Mouse (Mus musculus) urinary bladder, adult 2 months (tissue): Measurements from ENCODE around the gene Emc6. TPM values are rescaled to one million over a fixed set of nuclear protein-coding genes. Genes with fewer than 3 reads are reported as not detected.

Experiments
- DNase-seq: peaks from one replicate; pipeline ENCODE4 v3.0.0; 2022; ENCODE audit warnings: low spot score
- polyA plus RNA-seq: library from polyadenylated mRNA; depleted of rRNA; stranded (reverse); fragments of >200 nt; gene quantifications from 2 replicates; pipeline ENCODE4 v1.2.3, GENCODE M21; 2012

Emc6 gene
- polyA plus RNA-seq, 1 experiment, result 62.3 TPM

DNA sequence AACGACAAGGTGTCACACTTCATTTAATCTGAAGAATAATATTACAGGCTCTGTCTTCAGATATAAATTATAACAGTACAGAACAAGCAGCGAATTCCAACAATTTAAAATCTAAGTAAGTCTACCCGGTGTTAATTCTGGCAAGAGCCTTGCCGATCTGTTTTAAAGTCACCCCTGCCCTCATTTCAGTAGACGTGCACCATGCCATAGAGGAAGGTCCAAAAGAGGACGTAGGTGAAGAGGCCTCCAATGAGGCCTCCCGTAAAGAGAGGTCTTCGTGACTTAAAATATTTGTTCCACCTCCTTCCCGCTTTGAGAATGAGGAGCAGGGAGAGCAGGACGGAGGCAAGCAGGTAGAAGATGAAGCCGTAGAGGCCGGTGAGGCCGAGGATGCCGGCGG, 651 bp downstream of the Emc6 start:
- no peak for DNase-seq

GRCm38 (mm10) chr11:73175612-73176011, 1.2 kb downstream of the Emc6 start:
- no peak for DNase-seq

DNA sequence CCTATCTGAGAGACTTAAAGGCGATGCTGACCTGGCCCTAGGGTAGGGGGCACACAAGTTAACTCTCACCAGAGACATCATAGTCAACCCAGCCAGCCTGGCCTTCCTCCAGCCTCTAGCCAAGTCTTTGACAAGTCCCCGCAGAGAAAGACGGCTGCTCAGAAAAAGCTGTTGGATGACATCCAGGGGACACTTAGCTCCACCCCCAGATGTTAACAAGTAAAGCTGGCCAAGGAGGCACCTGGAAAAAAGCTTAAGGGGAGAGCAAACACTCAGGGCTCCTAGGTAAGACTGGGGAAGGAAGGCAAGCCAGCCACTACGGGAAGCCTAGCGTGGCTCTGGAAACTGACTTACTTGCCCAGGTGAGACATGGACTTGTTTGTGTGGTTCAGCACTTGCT, 4.7 kb downstream of the Emc6 start:
- no peak for DNase-seq

DNA sequence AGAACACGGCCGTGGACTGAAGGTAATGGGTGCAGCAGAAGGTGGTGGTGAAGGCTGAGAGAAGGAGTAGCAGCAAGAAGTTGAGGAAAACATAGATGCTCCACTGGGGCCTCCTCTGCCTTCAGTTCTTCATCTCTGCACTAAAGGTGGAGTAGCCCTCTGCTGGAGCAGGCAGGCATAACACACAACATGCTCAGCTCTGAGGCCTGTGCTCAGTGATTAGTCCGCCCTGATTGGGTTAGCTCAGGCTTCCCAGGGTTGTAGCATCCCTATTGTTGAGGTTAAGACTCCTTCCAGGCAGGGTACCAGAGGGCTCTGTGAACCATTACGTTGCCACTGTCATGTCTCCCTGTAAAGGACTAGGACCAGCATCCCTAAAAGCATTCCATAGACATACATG, 7.6 kb downstream of the Emc6 start:
- DNase-seq, result no peak

DNA sequence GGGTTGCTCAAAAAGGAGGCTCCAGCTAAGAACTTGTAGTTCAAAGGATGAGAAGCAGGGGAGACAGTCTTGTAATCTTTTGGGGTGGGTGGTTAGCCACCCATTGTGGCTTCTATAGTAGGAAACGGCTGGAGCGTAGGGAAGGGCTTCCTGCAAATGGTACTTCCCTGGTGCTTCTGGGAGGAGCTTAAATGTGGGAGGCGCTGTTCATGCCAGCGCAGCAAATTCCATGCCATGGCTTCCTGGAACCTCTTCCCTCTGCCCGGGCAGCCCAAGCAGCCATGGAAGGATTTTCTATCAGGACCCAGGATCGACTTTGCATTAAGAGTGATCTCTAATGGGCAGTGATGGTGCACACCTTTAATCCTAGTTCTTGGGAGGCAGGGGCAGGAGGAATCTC, 8.3 kb downstream of the Emc6 start:
- DNase-seq, result no peak

GRCm38 (mm10) chr11:73168071-73168470, 8.8 kb downstream of the Emc6 start:
- no peak for DNase-seq

DNA sequence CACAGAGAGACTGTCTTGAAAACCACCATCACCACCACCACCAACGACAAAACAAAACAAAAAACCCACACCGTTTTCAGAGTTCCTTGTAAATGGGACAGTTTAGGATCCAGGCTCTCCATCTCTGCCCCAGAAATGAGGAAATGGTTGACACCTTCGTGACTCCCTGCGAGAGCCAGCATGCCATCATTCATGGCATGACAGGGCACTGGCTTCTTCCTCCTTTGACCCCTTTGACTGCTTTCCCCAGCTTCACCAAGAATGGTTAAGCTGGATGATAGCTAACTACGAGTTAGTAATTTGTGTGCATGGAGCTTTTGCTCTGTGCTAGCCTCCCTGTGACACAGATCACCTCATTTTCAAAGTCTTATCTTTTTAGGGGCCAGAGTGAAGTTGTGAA, 14.6 kb downstream of the Emc6 start:
- DNase-seq, result no peak

DNA sequence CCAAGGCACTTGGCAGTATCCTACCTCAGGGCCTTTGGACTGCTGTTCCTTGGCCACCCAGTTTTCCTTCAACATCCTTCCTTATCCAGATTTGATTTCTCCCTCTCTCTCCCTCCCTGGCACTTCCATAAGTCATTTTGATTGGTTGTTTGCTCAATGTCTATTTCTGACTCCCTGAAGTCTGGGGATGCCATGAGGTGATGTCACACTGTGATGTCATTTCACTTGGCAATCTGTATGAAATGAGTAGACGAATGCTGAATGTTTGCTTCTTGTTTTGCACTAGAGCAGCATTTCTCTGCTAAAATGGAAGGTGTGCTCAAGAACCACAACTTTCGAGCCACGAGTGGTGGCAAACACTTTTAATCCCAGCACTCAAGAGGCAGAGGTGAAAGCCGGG, 15.2 kb downstream of the Emc6 start:
- no peak for DNase-seq

- DNase-seq, result no peak
These were observed 16.0 kb downstream of the Emc6 start for GRCm38 (mm10) chr11:73160811-73161200.

- peak; percentile 40 for DNase-seq
These were observed 16.7 kb downstream of the Emc6 start, which contains the start of gene P2rx5 for GRCm38 (mm10) chr11:73159957-73160810. TSS of gene P2rx5 (plus strand) at chr11:73160421.

DNA sequence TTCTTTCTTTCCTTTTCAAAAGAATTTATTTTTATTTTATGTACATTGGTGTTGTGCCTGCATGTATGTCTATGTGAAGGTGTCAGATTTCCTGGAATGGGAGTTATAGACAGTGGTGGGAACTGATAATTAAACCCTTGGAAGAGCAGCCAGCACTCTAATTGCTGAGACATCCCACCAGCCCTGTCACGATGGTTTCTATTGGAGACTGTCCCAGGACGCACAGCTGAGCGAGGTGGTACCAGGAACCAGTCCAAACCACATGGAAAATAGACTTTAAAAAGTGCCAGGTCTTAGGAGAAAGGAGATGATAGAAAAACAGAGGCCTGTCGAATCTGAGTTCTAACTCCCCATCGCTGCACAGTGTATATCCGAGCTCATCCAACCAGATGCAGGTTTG, 21.8 kb downstream of the Emc6 start:
- DNase-seq, result no peak

DNA sequence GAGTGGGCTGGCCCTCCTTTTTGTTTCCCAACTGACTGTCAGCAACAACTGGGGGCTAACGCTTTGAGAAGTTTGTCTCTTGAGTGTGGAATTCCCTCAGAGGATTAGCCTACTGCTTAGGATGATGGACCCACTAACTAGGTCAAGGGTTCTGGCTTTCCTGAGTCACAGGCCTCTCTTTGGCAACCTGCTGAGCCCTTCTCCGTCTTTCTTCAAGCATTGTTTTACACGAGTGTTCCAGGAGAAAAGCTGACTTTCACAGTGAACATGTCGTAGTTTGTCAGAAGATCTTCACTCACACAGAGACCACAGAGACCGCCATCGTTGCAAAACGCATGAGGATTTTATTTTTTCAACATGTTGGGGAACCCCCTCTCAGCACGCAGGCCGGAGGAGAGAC, 28.6 kb downstream of the Emc6 start:
- no peak for DNase-seq

DNA sequence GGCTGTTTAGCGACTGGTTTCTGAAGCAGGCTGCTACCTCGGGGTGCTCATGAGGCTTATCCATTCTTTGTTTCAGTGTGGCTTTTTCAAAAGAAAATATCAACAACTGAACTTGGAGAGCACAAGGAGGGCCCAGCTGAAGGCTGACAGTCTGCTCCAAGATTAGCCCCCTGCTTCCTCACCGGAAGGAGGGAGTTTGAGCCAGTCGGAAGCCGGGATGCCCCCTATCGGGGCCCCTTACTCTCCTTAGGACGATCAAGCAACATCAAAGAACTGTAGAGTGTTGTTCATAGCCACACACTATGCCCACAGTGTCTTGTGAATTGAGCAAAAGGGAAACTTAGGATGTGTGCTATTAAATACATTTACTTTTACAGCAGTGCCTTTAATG, 29.9 kb downstream of the Emc6 start:
- no peak for DNase-seq

DNA sequence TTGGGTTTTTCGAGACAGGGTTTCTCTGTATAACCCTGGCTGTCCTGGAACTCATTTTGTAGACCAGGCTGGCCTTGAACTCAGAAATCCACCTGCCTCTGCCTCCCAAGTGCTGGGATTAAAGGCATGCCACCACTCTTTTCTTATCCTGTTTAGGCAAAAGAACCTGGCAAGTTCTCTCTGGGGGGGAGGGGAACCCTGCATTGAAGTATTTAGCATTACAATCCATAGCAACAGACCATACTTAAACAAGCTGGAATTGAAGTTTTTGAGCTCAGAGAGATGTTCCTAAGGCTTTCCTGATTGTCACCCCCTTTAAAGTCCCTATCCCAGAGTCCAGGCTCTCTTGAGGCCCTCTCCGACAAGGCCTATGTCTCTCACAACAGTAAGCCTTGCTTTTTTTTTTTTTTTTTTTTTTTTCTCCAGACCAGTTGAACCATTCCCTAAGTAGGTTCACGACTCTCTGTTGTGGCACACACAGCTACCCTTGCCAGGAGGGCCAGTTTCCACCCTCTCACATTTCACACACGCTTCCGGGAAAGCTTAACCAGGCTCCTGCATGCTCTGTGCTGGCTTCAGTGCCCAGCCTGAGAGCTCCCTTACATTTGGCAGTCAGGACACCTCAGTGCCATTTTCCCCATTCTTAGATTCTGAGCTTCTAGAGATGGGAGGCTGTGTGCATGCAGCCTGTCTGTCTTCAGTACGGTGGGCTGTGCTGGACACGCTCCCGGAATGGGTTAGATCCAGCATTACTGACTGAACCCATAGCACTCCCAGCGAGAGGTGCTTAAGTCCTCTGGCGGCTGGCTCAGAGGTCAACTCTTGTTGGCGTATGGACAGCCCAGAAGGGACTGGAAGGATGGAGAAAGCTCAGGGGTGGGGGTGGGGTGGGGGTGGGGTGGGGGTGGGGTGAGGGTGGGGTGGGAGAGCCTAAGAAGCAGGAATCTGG, 30.5 kb downstream of the Emc6 start:
- no peak for DNase-seq

- no peak for DNase-seq
These were observed 32.6 kb downstream of the Emc6 start for GRCm38 (mm10) chr11:73144261-73144681.

DNA sequence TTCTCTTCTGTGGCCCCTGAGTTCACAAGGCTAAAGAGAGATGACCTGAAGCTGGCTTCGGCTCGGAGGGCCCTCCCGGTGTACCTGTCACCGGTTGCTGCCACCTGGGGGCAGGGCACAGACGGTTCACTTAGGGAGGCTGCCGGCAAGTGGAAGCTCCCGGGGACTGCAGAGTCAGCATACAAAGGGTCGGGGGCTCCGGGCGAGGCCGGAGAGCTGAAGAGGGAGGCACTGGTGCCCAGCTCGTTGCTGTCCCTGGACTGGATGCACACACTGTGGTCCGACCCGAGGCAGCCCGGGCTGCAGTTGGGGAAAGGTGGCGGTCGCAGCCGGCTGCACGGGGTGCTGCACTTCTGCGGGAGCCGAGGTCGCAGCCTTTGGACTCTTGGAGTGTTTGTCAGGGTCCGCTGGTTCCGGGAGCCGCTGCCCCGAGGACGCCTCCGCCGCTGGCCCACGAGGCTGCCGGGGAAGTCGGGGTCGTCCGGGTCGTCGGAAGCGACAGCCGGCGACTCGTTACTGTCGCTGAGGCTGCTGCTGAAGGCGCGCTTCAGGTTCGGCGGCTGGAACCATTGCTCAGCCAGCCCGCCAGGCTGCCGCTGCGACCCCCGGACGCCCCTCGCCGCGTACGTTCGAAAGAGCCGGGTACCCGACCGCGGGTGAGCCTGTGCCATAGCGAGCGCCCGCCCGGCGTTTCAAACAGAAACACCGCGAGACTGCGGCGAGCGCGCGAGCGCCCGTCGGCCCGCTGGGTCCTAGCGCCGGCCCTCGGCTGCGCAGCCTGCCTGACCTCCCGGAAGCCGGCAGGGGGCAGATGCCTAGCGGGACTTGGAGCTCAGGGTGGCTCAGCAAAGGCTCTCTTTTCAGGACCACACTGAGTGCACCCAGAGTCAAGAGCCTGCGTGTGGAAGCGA, 39.0 kb downstream of the Emc6 start, which contains the start of gene Haspin:
Gene Haspin, minus strand, starts transcription at position 704 of the 911 bp plus-strand sequence.
- DNase-seq, result peak; percentile 82

DNA sequence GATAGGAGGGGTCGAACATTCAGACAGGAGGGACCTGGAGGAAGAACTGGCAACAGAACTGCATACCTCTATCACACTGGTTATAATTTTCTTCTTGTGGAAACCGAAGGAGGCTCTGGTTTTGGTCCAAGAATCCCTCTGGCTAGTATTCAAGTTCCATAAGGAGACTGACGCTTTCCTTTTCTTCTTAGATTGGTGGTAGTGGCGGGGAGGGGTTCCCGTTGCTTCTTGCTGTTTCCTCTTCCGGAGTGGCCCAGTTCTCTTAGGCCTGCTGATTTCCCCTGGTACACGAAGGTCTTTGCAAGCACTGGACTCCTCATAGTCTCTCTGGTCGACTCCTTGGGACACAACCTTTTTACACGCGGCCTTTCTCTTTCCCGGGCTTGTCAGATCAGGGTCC, 39.7 kb downstream of the Emc6 start:
- no peak for DNase-seq

DNA sequence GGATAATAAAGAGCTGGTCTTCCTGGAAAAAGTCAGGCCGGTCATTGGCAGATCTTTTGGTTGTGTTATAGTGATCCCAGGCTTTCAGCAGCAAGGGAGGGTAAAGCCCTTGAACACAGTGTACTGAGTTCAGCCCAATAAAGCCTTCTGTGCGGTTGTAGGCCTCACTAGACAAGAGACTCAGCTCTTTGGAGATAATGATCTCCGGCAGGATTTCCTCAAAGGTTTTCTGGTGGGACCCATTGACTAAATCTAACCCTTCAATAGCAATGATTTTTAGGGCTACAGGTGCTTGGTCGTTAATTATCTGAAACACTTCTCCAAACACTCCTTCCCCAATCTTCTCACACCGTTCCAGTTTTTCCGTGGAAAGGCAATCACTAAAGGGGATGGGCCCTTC, 40.2 kb downstream of the Emc6 start:
- DNase-seq, result no peak

DNA sequence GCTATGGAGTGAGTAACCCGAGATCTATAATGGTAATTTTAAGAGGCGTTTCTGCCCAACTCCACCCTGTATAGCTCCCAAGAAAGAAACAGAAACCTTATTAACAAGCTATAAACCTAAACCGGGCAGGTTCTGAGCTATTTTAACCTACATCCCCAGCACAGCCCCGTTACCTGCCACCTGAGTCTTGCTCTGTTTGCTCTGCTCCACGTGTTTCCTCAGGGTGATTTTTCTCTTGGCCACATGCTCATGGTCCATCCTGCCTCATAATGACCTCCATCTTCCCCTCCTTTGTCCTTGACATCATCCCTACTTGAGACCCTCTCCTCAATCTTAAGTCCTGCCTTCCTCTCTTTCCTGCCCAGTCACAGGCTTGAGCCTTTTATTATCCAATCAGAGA, 42.6 kb downstream of the Emc6 start:
- DNase-seq, result no peak

DNA sequence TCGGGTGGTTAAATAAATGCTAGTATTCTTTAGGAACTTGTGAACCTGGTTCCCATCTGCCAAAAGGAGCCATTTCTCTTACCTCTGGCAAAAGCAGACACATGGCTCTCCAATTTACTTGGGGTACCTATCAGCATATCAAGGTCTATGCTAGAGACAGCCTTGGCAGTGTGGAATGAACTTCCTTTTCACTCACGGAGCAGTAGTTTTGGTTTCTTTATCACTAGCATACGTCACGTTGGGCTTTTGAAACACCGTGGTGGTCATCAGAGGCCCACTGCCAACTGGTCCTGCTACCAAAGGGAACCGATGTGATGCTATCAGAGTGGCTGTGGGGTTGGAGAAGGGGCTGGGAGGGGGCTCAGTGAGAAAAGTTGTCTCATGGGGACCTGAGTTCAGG, 43.8 kb downstream of the Emc6 start:
- no peak for DNase-seq

DNA sequence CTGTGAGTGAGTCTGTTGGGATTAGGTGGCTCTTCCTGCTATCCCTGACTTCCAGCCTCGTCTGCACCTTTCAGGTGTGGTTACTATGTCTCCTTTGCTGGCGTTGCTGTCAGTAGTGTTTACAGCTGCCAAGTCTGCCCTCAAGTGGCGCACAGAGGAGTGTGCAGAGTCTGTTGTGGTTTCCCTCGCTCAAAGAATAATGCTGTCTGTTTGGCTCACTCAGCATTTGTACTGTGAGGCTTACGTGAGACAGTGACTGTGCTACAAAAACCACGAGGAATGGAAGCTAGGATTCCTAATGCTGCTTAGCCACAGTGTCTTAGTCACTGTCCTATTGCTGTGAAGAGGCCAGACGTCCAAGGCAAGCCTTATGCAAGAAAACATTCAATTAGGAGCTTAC, 45.8 kb downstream of the Emc6 start:
- no peak for DNase-seq

GRCm38 (mm10) chr11:73126495-73126894, 50.3 kb downstream of the Emc6 start:
- no peak for DNase-seq
